Mouse (Mus musculus) heart, embryonic 13.5 days (tissue): ENCODE measurements around the gene Ap1s3. TPM values are rescaled to one million over a fixed set of nuclear protein-coding genes. Genes with fewer than 3 reads are reported as not detected.

ENCODE experiments used
- ATAC-seq: fragments of 200-750 bp; cut with Nextera tagmentation; 2 replicates; pipeline ENCODE4 v1.8.0; 2017; ENCODE audit warnings: moderate TSS enrichment; ENCODE audit not compliant: insufficient number of reproducible peaks, low FRiP score, low TSS enrichment; ENCODE audit errors: extremely low read depth
- H3K27ac ChIP-seq: fragments of 300-500 bp; sonication (generic); replicated peaks from 2 replicates; pipeline ENCODE4 v1.5.1; 2015; ENCODE audit warnings: moderate library complexity, mild to moderate bottlenecking, inconsistent platforms
- H3K27me3 ChIP-seq: fragments of 300-500 bp; sonication (generic); replicated peaks from 2 replicates; pipeline ENCODE4 v1.6.1; 2015; ENCODE audit warnings: mild to moderate bottlenecking, inconsistent platforms
- H3K36me3 ChIP-seq: fragments of 300-500 bp; sonication (generic); 2 replicates; pipeline ENCODE4 v1.6.1; 2015; ENCODE audit warnings: mild to moderate bottlenecking, inconsistent platforms
- H3K4me1 ChIP-seq: fragments of 300-500 bp; sonication (generic); 2 replicates; pipeline ENCODE4 v1.6.1; 2015; ENCODE audit warnings: inconsistent platforms
- H3K4me2 ChIP-seq: fragments of 300-500 bp; sonication (generic); 2 replicates; pipeline ENCODE4 v1.6.1; 2015; ENCODE audit warnings: inconsistent platforms, mild to moderate bottlenecking, moderate library complexity
- H3K4me3 ChIP-seq: fragments of 300-500 bp; sonication (generic); 2 replicates; pipeline ENCODE4 v1.5.1; 2015; ENCODE audit warnings: moderate library complexity, mild to moderate bottlenecking, inconsistent platforms
- H3K9ac ChIP-seq: fragments of 300-500 bp; sonication (generic); 2 replicates; pipeline ENCODE4 v1.6.1; 2015; ENCODE audit warnings: inconsistent platforms, mild to moderate bottlenecking, moderate library complexity
- H3K9me3 ChIP-seq: fragments of 300-500 bp; sonication (generic); 2 replicates; pipeline ENCODE4 v1.6.1; 2016; ENCODE audit warnings: inconsistent platforms
- WGBS: fragments of 180-500 bp; shearing (Covaris S2); methylation state at CpG from one replicate; pipeline ENCODE4 v1.1.7; 2015; ENCODE audit warnings: mixed read lengths; 5-methylcytosine and 5-hydroxymethylcytosine counted together
- polyA plus RNA-seq: library from polyadenylated mRNA; unstranded; fragments of >200 nt; fragmentation: Nextera tagmentation; extraction: Ambion mirVana; gene quantifications from 2 replicates; pipeline ENCODE4 v1.2.1, GENCODE M21; 2015

Gene Ap1s3
- polyA plus RNA-seq, 1 experiment from 2014 or later: 0.13 TPM

GRCm38 (mm10) chr1:79659598-79659997, 12.2 kb downstream of the Ap1s3 start:
- Histone ChIP-seq H3K9me3 (no peaks in the 10 kb centered on the region), H3K36me3 (no peaks in the 10 kb centered on the region), H3K27me3 (no peaks in the 10 kb centered on the region), H3K4me1 (peaks cover 6% of the 10 kb centered on the region; the same call in 1 of the 2 replicates), H3K4me2 (no peak overlapping the region), H3K27ac (no peak overlapping the region), H3K9ac (no peak overlapping the region), H3K4me3 (no peak overlapping the region)
- 71% methylated on average over 7 of the region's 7 CpGs for WGBS
- ATAC-seq: no peak

GRCm38 (mm10) chr1:79657411-79657810, 14.4 kb downstream of the Ap1s3 start:
- H3K9ac ChIP-seq: no peak overlapping the region
- ATAC-seq: no peak
- 63% methylated on average over 1 of the region's 1 CpGs for WGBS

GRCm38 (mm10) chr1:79655819-79656555, 15.8 kb downstream of the Ap1s3 start:
- 53% methylated on average over 4 of the region's 4 CpGs for WGBS
- ATAC-seq: no peak
- Histone ChIP-seq H3K4me3 (no peak overlapping the region), H3K27me3 (no peaks in the 10 kb centered on the region), H3K4me2 (no peak overlapping the region), H3K9ac (no peak overlapping the region), H3K9me3 (no peaks in the 10 kb centered on the region), H3K4me1 (peaks cover 6% of the 10 kb centered on the region; the same call in 1 of the 2 replicates), H3K27ac (no peak overlapping the region), H3K36me3 (no peaks in the 10 kb centered on the region)

More at GRCm38 (mm10) chr1:79657411-79657810, 14.4 kb downstream of the Ap1s3 start:
- no peak overlapping the region for H3K4me3 ChIP-seq
- no peaks in the 10 kb centered on the region for H3K36me3 ChIP-seq
- H3K4me2 ChIP-seq: no peak overlapping the region
- H3K27me3 ChIP-seq: no peaks in the 10 kb centered on the region
- peaks cover 6% of the 10 kb centered on the region; the same call in 1 of the 2 replicates for H3K4me1 ChIP-seq
- H3K9me3 ChIP-seq: no peaks in the 10 kb centered on the region
- H3K27ac ChIP-seq: no peak overlapping the region

GRCm38 (mm10) chr1:79654948-79655347, 16.8 kb downstream of the Ap1s3 start:
- H3K4me3 ChIP-seq: no peak overlapping the region
- H3K4me2 ChIP-seq: no peak overlapping the region
- H3K9ac ChIP-seq: no peak overlapping the region
- no peak for ATAC-seq
- H3K27me3 ChIP-seq: no peaks in the 10 kb centered on the region
- no peak overlapping the region for H3K27ac ChIP-seq
- WGBS: 92% methylated on average over 2 of the region's 2 CpGs
- no peaks in the 10 kb centered on the region for H3K36me3 ChIP-seq
- H3K9me3 ChIP-seq: no peaks in the 10 kb centered on the region
- H3K4me1 ChIP-seq: peaks cover 6% of the 10 kb centered on the region; the same call in 1 of the 2 replicates

- 59% methylated on average over 6 of the region's 6 CpGs for WGBS
- Histone ChIP-seq H3K4me1 (peaks cover 12% of the 10 kb centered on the region; the same call in 1 of the 2 replicates), H3K4me2 (no peak overlapping the region), H3K4me3 (no peak overlapping the region), H3K27ac (no peak overlapping the region), H3K9ac (no peak overlapping the region), H3K27me3 (no peaks in the 10 kb centered on the region), H3K36me3 (no peaks in the 10 kb centered on the region), H3K9me3 (no peaks in the 10 kb centered on the region)
- ATAC-seq: no peak
These were observed 28.2 kb downstream of the Ap1s3 start for GRCm38 (mm10) chr1:79643411-79644110.

- Histone ChIP-seq H3K4me3 (no peak overlapping the region), H3K9me3 (no peaks in the 10 kb centered on the region), H3K4me2 (no peak overlapping the region), H3K4me1 (peaks cover 12% of the 10 kb centered on the region; the same call in 1 of the 2 replicates), H3K27me3 (no peaks in the 10 kb centered on the region), H3K9ac (no peak overlapping the region), H3K27ac (no peak overlapping the region), H3K36me3 (no peaks in the 10 kb centered on the region)
- ATAC-seq: no peak
- 86% methylated on average over 3 of the region's 3 CpGs for WGBS
These were observed 29.1 kb downstream of the Ap1s3 start for GRCm38 (mm10) chr1:79642680-79643079.

- 24% methylated on average over 6 of the region's 6 CpGs for WGBS
- no peak overlapping the region for H3K9ac ChIP-seq
- H3K27ac ChIP-seq: no peak overlapping the region
- ATAC-seq: no peak
- no peaks in the 10 kb centered on the region for H3K27me3 ChIP-seq
- H3K4me1 ChIP-seq: peaks cover 12% of the 10 kb centered on the region; the same call in 1 of the 2 replicates
- no peak overlapping the region for H3K4me2 ChIP-seq
- H3K36me3 ChIP-seq: no peaks in the 10 kb centered on the region
- no peak overlapping the region for H3K4me3 ChIP-seq
- H3K9me3 ChIP-seq: no peaks in the 10 kb centered on the region
These were observed 30.4 kb downstream of the Ap1s3 start for GRCm38 (mm10) chr1:79641355-79641754.

- Histone ChIP-seq H3K27me3 (no peaks in the 10 kb centered on the region), H3K4me2 (no peak overlapping the region), H3K4me3 (no peak overlapping the region), H3K36me3 (no peaks in the 10 kb centered on the region), H3K27ac (no peak overlapping the region), H3K9me3 (no peaks in the 10 kb centered on the region), H3K9ac (no peak overlapping the region), H3K4me1 (peaks cover 12% of the 10 kb centered on the region; the same call in 1 of the 2 replicates)
- ATAC-seq: no peak
- WGBS: 71% methylated on average over 7 of the region's 7 CpGs
These were observed 31.6 kb downstream of the Ap1s3 start for GRCm38 (mm10) chr1:79640151-79640550.

GRCm38 (mm10) chr1:79639683-79640082, 32.1 kb downstream of the Ap1s3 start:
- Histone ChIP-seq H3K4me3 (no peak overlapping the region), H3K4me1 (peaks cover 12% of the 10 kb centered on the region; the same call in 1 of the 2 replicates), H3K4me2 (no peak overlapping the region), H3K27me3 (no peaks in the 10 kb centered on the region), H3K27ac (no peak overlapping the region), H3K9ac (no peak overlapping the region), H3K9me3 (no peaks in the 10 kb centered on the region), H3K36me3 (no peaks in the 10 kb centered on the region)
- WGBS: 70% methylated on average over 5 of the region's 5 CpGs
- no peak for ATAC-seq

GRCm38 (mm10) chr1:79639107-79639506, 32.7 kb downstream of the Ap1s3 start:
- WGBS: 80% methylated on average over 6 of the region's 6 CpGs
- Histone ChIP-seq H3K9me3 (no peaks in the 10 kb centered on the region), H3K4me3 (no peak overlapping the region), H3K27ac (no peak overlapping the region), H3K4me1 (peaks cover 9% of the 10 kb centered on the region; the same call in 1 of the 2 replicates), H3K4me2 (no peak overlapping the region), H3K27me3 (no peaks in the 10 kb centered on the region), H3K36me3 (no peaks in the 10 kb centered on the region), H3K9ac (no peak overlapping the region)
- ATAC-seq: no peak

- Histone ChIP-seq H3K4me1 (peaks cover 4% of the 10 kb centered on the region; the same call in 1 of the 2 replicates), H3K27ac (no peak overlapping the region), H3K9ac (no peak overlapping the region), H3K9me3 (no peaks in the 10 kb centered on the region), H3K4me3 (no peak overlapping the region), H3K27me3 (no peaks in the 10 kb centered on the region), H3K36me3 (no peaks in the 10 kb centered on the region), H3K4me2 (no peak overlapping the region)
- ATAC-seq: no peak
- WGBS: 89% methylated on average over 2 of the region's 2 CpGs
These were observed 34.0 kb downstream of the Ap1s3 start for GRCm38 (mm10) chr1:79637768-79638167.
